Mouse (Mus musculus) C2C12 (cell line): ENCODE results near the gene Enc1.

Experiments used
- CTCF ChIP-seq: IDR thresholded peaks from one replicate; pipeline ENCODE4 v1.5.1; 2011; ENCODE audit not compliant: control insufficient read depth, insufficient read depth, insufficient read length
- FOSL1 ChIP-seq: IDR thresholded peaks from one replicate; pipeline ENCODE4 v1.8.0; 2011; ENCODE audit warnings: mild to moderate bottlenecking, low read length; ENCODE audit not compliant: poor library complexity, insufficient read depth, severe bottlenecking
- USF1 ChIP-seq: IDR thresholded peaks from one replicate; pipeline ENCODE4 v1.6.1; 2011; ENCODE audit warnings: low read depth, mild to moderate bottlenecking, control low read depth, moderate library complexity

GRCm38 (mm10) chr13:97260456-97261180, 19.7 kb downstream of the Enc1 start:
- TF ChIP-seq FOSL1 (no peak), USF1 (no peak), CTCF (no peak)
